Mouse (Mus musculus) heart, postnatal 0 days (tissue): Measurements from ENCODE around the gene Gzmg. TPM values are rescaled to one million over a fixed set of nuclear protein-coding genes. Genes with fewer than 3 reads are reported as not detected.
"Not testable (repeated sequence)": the region's sequence is repeated elsewhere in the genome, so short reads cannot be mapped to it uniquely, and the experiment has no call there.

ENCODE experiments used
- ATAC-seq: fragments of 200-750 bp; cut with Nextera tagmentation; 2 replicates; pipeline ENCODE4 v1.8.0; 2017; ENCODE audit warnings: low read depth, moderate number of reproducible peaks, moderate library complexity; ENCODE audit not compliant: insufficient read depth
- DNase-seq: peaks from one replicate; pipeline ENCODE4 v3.0.0-alpha.2; 2016; ENCODE audit warnings: low spot score
- H3K27ac ChIP-seq: fragments of 300-500 bp; sonication (generic); 2 replicates; pipeline ENCODE4 v1.5.1; 2014; ENCODE audit warnings: low read depth, mild to moderate bottlenecking
- H3K27me3 ChIP-seq: fragments of 300-500 bp; sonication (generic); 2 replicates; pipeline ENCODE4 v1.6.1; 2014; ENCODE audit warnings: low read length, mixed read lengths; ENCODE audit not compliant: control insufficient read depth, insufficient read depth
- H3K36me3 ChIP-seq: fragments of 300-500 bp; sonication (generic); replicated peaks from 2 replicates; pipeline ENCODE4 v1.6.1; 2014; ENCODE audit warnings: low read length, mixed read lengths; ENCODE audit not compliant: control insufficient read depth, insufficient read depth
- H3K4me1 ChIP-seq: fragments of 300-500 bp; sonication (generic); 2 replicates; pipeline ENCODE4 v1.6.1; 2014; ENCODE audit warnings: antibody characterized with exemption; ENCODE audit not compliant: control insufficient read depth, insufficient read depth
- H3K4me2 ChIP-seq: fragments of 300-500 bp; sonication (generic); 2 replicates; pipeline ENCODE4 v1.6.1; 2014; ENCODE audit warnings: low read depth, mild to moderate bottlenecking, low read length, moderate library complexity
- H3K4me3 ChIP-seq: fragments of 300-500 bp; sonication (generic); 2 replicates; pipeline ENCODE4 v1.5.1; 2014; ENCODE audit warnings: low read depth, low read length
- H3K9ac ChIP-seq: fragments of 300-500 bp; sonication (generic); replicated peaks from 2 replicates; pipeline ENCODE4 v1.6.1; 2014; ENCODE audit warnings: low read depth, low read length, mixed read lengths
- H3K9me3 ChIP-seq: fragments of 300-500 bp; sonication (generic); replicated peaks from 2 replicates; pipeline ENCODE4 v1.6.1; 2016; ENCODE audit warnings: low read length; ENCODE audit not compliant: control insufficient read depth
- CTCF ChIP-seq: IDR thresholded peaks from 2 replicates; pipeline ENCODE4 v1.5.1; 2016; ENCODE audit warnings: antibody characterized with exemption, control low read depth, low read depth
- EP300 ChIP-seq: IDR thresholded peaks from 2 replicates; pipeline ENCODE4 v1.6.1; 2016; ENCODE audit warnings: antibody characterized with exemption, low read depth
- WGBS: fragments of 180-500 bp; shearing (Covaris S2); extraction: QIAGEN DNeasy Blood & Tissue Kit; methylation state at CpG from one replicate; pipeline ENCODE4 v1.1.7; 2014; 5-methylcytosine and 5-hydroxymethylcytosine counted together
- polyA plus RNA-seq: library from polyadenylated mRNA; unstranded; fragments of >200 nt; fragmentation: Nextera tagmentation; extraction: Ambion mirVana; gene quantifications from 2 replicates; pipeline ENCODE4 v1.2.1, GENCODE M21; 2015
- total RNA-seq: library from RNA; depleted of rRNA; stranded (reverse); fragments of >200 nt; gene quantifications from 2 replicates; pipeline ENCODE4 v1.2.3, GENCODE M21; 2014; ENCODE audit warnings: low replicate concordance; rRNA removed

Gzmg gene
- total RNA-seq (not detected in 2 replicates), polyA plus RNA-seq (not detected in 2 replicates)

GRCm38 (mm10) chr14:56159479-56159878, at the start of gene Gzmg:
Gene Gzmg (minus strand): TSS chr14:56159579.
- not testable (repeated sequence) for H3K27me3 ChIP-seq, H3K4me2 ChIP-seq, H3K9me3 ChIP-seq, H3K9ac ChIP-seq, H3K4me1 ChIP-seq, DNase-seq, H3K27ac ChIP-seq, H3K4me3 ChIP-seq, H3K36me3 ChIP-seq, ATAC-seq
- WGBS, result 52% methylated on average over 2 of the region's 2 CpGs

DNA sequence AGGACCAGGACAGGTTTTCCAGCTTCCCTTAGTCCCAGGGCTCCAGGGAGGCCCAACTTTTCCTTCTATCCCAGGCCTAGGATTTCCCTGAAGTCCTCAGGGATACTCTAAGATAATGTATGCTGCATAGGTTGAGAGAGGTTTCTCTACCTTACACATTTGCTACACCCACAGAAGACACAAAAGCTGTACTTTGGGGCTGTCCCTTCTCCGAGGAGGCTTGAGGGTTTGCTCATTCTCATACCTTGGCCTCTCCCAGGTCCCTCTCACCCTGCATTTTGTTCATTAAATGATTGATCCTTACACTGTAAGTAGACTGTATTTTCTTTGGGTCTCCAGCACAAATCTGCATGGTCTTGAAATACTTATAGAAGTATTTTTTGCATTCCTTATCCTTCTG, 46.2 kb upstream of the Gzmg start:
- no peak for ATAC-seq
- 81% methylated on average over 1 of the region's 1 CpGs for WGBS
- no peak overlapping the region for H3K4me3 ChIP-seq
- H3K36me3 ChIP-seq, result no peaks in the 10 kb centered on the region
- no peak overlapping the region for H3K27ac ChIP-seq
- H3K27me3 ChIP-seq, result no peaks in the 10 kb centered on the region
- no peak overlapping the region for H3K9ac ChIP-seq
- TF ChIP-seq CTCF (no peak), EP300 (no peak)
- H3K9me3 ChIP-seq, result no peaks in the 10 kb centered on the region
- no peak for DNase-seq
- H3K4me2 ChIP-seq, result no peak overlapping the region
- H3K4me1 ChIP-seq, result no peaks in the 10 kb centered on the region

DNA sequence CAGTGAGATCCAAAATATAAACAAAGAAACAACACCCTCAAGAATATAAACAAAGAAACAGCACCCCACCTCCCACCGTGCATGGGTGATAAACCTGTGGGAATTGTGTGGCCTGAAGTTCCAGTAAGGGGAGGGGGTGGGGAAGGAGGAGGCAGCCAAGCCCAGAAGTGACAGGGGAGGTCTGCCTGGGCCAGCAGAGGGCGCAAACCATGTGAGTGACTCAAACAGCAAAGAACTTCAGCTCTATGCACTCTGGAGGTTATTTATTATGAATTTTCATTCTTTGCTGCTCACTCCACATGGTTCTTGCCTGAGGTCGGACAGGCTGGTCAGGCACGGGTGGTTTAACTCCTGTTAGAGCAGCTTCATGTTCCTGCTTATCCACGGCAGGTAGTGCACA, 45.6 kb upstream of the Gzmg start:
- not testable (repeated sequence) for H3K27ac ChIP-seq, H3K4me3 ChIP-seq, H3K27me3 ChIP-seq, H3K9me3 ChIP-seq, ATAC-seq, H3K4me1 ChIP-seq, H3K36me3 ChIP-seq, H3K4me2 ChIP-seq, H3K9ac ChIP-seq
- DNase-seq, result peak; percentile 30
- TF ChIP-seq CTCF, result peak; percentile 54
- WGBS, result 29% methylated on average over 5 of the region's 5 CpGs

GRCm38 (mm10) chr14:56203975-56204374, 44.6 kb upstream of the Gzmg start:
- TF ChIP-seq EP300 (no peak), CTCF (peak; percentile 88)
- no peak for ATAC-seq
- H3K4me3 ChIP-seq, result no peak overlapping the region

DNA sequence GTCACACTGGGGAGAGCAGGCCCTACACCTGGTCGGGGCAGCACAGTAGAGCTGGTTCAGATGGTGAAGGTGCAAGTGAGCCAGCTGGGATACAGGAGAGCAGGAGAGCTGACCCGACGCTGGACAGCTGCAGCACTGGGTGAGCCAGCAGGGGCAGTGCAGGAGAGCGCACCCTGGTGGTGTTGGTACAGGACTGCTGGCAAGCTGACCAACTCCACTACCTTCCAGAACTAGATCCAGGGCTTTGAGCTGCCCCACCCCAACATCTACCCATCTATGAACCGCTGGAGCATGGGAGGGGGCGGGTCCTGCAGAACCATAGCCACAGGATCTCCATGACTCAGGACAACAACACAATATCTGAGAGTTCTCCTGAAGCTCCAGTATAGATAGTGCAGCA, 27.6 kb upstream of the Gzmg start:
- no peak overlapping the region for H3K9ac ChIP-seq
- H3K4me3 ChIP-seq, result no peak overlapping the region
- H3K36me3 ChIP-seq, result no peaks in the 10 kb centered on the region
- no peaks in the 10 kb centered on the region for H3K27me3 ChIP-seq
- H3K4me1 ChIP-seq, result no peaks in the 10 kb centered on the region
- WGBS, result 58% methylated on average over 6 of the region's 6 CpGs
- ATAC-seq (no peak), DNase-seq (no peak)
- no peak for TF ChIP-seq CTCF
- no peak for TF ChIP-seq EP300
- H3K4me2 ChIP-seq, result no peak overlapping the region
- H3K27ac ChIP-seq, result no peak overlapping the region
- no peaks in the 10 kb centered on the region for H3K9me3 ChIP-seq

More at GRCm38 (mm10) chr14:56203975-56204374, 44.6 kb upstream of the Gzmg start:
- no peaks in the 10 kb centered on the region for H3K9me3 ChIP-seq
- H3K27ac ChIP-seq, result no peak overlapping the region
- H3K4me1 ChIP-seq, result no peaks in the 10 kb centered on the region
- no peak overlapping the region for H3K9ac ChIP-seq
- DNase-seq, result peak; percentile 10
- H3K36me3 ChIP-seq, result no peaks in the 10 kb centered on the region
- H3K4me2 ChIP-seq, result no peak overlapping the region
- WGBS, result 1% methylated on average over 2 of the region's 2 CpGs
- H3K27me3 ChIP-seq, result no peaks in the 10 kb centered on the region

DNA sequence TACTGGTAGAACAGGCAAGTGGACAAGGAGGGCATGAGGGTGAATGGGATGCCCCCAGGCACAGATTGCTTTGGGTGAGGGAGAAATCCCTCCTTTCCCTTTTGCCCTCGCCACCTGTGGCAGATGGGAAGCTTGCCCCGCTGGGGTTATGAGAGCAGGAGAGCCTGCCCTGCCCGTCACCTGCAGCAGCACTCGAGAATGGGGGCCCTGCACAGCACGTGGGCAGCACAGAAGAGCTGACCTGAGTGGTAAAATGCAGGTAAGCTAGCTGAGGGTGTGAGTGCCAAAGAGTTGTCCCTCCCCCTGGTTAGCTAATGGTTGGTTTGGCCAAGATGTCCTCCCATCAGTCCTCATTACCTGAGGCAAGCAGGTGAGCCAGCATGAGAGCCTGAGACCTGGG, 27.1 kb upstream of the Gzmg start:
- no peak for ATAC-seq
- Histone ChIP-seq H3K36me3 (no peaks in the 10 kb centered on the region), H3K27ac (no peak overlapping the region), H3K4me2 (no peak overlapping the region), H3K9me3 (no peaks in the 10 kb centered on the region), H3K9ac (no peak overlapping the region), H3K4me1 (no peaks in the 10 kb centered on the region), H3K27me3 (no peaks in the 10 kb centered on the region), H3K4me3 (no peak overlapping the region)
- DNase-seq, result no peak
- TF ChIP-seq EP300 (no peak), CTCF (no peak)
- 70% methylated on average over 5 of the region's 5 CpGs for WGBS
